Mouse (Mus musculus): ENCODE measurements at regions not wholly inside any gene's neighbourhood (a gene's known extent, or its start where the extent isn't known, plus 50 kb on each side); places are given as distances from the start of the nearest gene placed in this dataset.

- no peak for TF ChIP-seq CTCF (IDR thresholded peaks at IDR 0.05; ENCODE audit: borderline replicate concordance, extremely low read depth, insufficient read depth, insufficient read length)
- no peak for TF ChIP-seq POLR2A (IDR thresholded peaks at IDR 0.05; ENCODE audit: borderline replicate concordance, extremely low read depth, insufficient read depth, insufficient read length, poor library complexity, severe bottlenecking)
Measured at GRCm38 (mm10) chrX:158632406-158632805, 577.7 kb upstream of the Rps6ka3 start.

Data from brain, embryonic 14.5 days (tissue).